Mouse (Mus musculus) intestine, embryonic 16.5 days (tissue): ENCODE measurements around the gene Sprtn. TPM values are rescaled to one million over a fixed set of nuclear protein-coding genes. Genes with fewer than 3 reads are reported as not detected.

Experiments
- ATAC-seq: fragments of 200-750 bp; cut with Nextera tagmentation; 2 replicates; pipeline ENCODE4 v1.8.0; 2017; ENCODE audit warnings: moderate TSS enrichment, moderate library complexity
- H3K27ac ChIP-seq: fragments of 300-500 bp; sonication (generic); 2 replicates; pipeline ENCODE4 v1.5.1; 2014; ENCODE audit warnings: mild to moderate bottlenecking, low read length
- H3K27me3 ChIP-seq: fragments of 300-500 bp; sonication (generic); replicated peaks from 2 replicates; pipeline ENCODE4 v1.6.1; 2014; ENCODE audit warnings: low read length, control low read depth, mixed read lengths; ENCODE audit not compliant: control insufficient read depth, insufficient read depth
- H3K36me3 ChIP-seq: fragments of 300-500 bp; sonication (generic); 2 replicates; pipeline ENCODE4 v1.6.1; 2014; ENCODE audit warnings: low read length, control low read depth; ENCODE audit not compliant: control insufficient read depth, insufficient read depth
- H3K4me1 ChIP-seq: fragments of 300-500 bp; sonication (generic); 2 replicates; pipeline ENCODE4 v1.6.1; 2014; ENCODE audit warnings: low read length, control low read depth, mixed read lengths; ENCODE audit not compliant: control insufficient read depth, insufficient read depth
- H3K4me2 ChIP-seq: fragments of 300-500 bp; sonication (generic); 2 replicates; pipeline ENCODE4 v1.6.1; 2014; ENCODE audit warnings: low read depth, low read length, control low read depth
- H3K4me3 ChIP-seq: fragments of 300-500 bp; sonication (generic); 2 replicates; pipeline ENCODE4 v1.5.1; 2014; ENCODE audit warnings: mild to moderate bottlenecking, low read length
- H3K9ac ChIP-seq: fragments of 300-500 bp; sonication (generic); 2 replicates; pipeline ENCODE4 v1.6.1; 2014; ENCODE audit warnings: low read depth, low read length
- H3K9me3 ChIP-seq: fragments of 300-500 bp; sonication (generic); 2 replicates; pipeline ENCODE4 v1.6.1; 2016; ENCODE audit warnings: low read length, control low read depth; ENCODE audit not compliant: control insufficient read depth
- WGBS: fragments of 180-500 bp; shearing (Covaris S2); extraction: QIAGEN DNeasy Blood & Tissue Kit; methylation state at CpG from one replicate; pipeline ENCODE4 v1.1.7; 2014; 5-methylcytosine and 5-hydroxymethylcytosine counted together
- polyA plus RNA-seq: library from polyadenylated mRNA; unstranded; fragments of >200 nt; fragmentation: Nextera tagmentation; extraction: Ambion mirVana; gene quantifications from 2 replicates; pipeline ENCODE4 v1.2.1, GENCODE M21; 2015

The Sprtn gene
- polyA plus RNA-seq, 1 experiment from 2014 or later: 6.1 TPM

DNA sequence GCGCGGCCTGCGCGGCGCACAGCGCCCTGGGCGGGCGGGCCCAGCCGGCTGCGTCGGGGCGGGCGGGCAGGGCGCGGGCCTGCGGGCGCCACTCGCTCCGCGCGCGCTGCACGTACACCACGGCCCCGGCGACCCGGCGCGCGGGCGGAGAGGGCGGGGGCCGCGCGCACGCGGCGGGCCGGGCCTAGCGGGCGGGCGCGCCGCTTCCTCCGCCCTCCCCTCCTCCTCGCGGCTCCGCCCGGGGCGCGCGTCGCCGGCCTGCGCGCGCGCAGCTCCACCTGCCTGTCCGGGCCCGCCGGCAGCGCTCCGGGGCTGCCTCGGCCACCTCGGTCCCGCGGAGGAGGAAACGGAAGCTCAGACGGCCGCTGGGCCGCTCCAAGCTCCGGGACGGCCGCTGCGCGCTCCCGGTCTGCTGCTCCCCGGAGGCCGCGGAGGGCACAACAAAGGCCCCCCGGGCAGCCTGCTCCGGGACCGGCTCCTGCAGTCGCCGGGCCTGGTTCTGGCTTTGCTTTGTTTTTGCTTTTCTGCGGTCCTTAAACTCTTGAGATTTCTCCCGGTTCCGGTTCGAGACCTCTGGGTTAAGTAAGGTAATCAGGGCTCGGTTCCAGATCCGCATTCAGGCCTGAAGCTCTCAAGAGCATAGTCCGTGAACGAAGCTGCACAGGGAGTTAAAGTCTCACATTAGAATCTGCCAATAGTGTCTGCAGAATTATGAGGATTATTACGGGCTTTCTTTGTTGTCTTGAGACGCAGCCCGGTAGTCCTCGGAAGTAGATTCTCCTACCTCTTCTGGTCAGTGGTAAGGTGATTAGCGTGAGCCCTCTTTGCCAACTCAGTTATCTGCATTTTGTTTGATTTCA, 51.8 kb downstream of the Sprtn start, which contains the start of gene Egln1:
TSS of gene Egln1 (minus strand) at position 116 of the 860 bp plus-strand sequence.
- WGBS: under 1% methylated on average over 58 of the region's 98 CpGs
- Histone ChIP-seq H3K4me1 (peaks cover 34% of the 10 kb centered on the region), H3K27ac (peak within 1 kb of the TSS; percentile 98), H3K9ac (peak within 1 kb of the TSS; percentile 87), H3K4me2 (peak within 1 kb of the TSS; percentile 88), H3K27me3 (no peaks in the 10 kb centered on the region), H3K9me3 (no peaks in the 10 kb centered on the region), H3K4me3 (peak within 1 kb of the TSS; percentile 92), H3K36me3 (no peaks in the 10 kb centered on the region)
- ATAC-seq: peak; percentile 93

- Histone ChIP-seq H3K36me3 (no peaks in the 10 kb centered on the region), H3K27ac (peak overlapping the region; percentile 93), H3K4me1 (peaks cover 32% of the 10 kb centered on the region), H3K4me3 (peak overlapping the region; percentile 92), H3K9me3 (no peaks in the 10 kb centered on the region), H3K27me3 (no peaks in the 10 kb centered on the region), H3K9ac (peak overlapping the region; percentile 87), H3K4me2 (peak overlapping the region; percentile 61)
- ATAC-seq: no peak
- WGBS: 11% methylated on average over 10 of the region's 10 CpGs
Measured at GRCm38 (mm10) chr8:124950069-124950456, 52.4 kb downstream of the Sprtn start.

- 47% methylated on average over 2 of the region's 2 CpGs for WGBS
- H3K9me3 ChIP-seq: no peaks in the 10 kb centered on the region
- H3K4me2 ChIP-seq: peak overlapping the region; percentile 61
- no peak for ATAC-seq
- H3K9ac ChIP-seq: peak overlapping the region; percentile 87
- H3K27me3 ChIP-seq: no peaks in the 10 kb centered on the region
- peak overlapping the region; percentile 92 for H3K4me3 ChIP-seq
- H3K36me3 ChIP-seq: no peaks in the 10 kb centered on the region
- peaks cover 28% of the 10 kb centered on the region for H3K4me1 ChIP-seq
- H3K27ac ChIP-seq: peak overlapping the region; percentile 93; the same call in 1 of the 2 replicates
Measured at GRCm38 (mm10) chr8:124950865-124951264, 53.2 kb downstream of the Sprtn start.

GRCm38 (mm10) chr8:124953188-124953587, 55.5 kb downstream of the Sprtn start:
- WGBS: 74% methylated on average over 7 of the region's 7 CpGs
- H3K9ac ChIP-seq: no peak overlapping the region
- H3K4me1 ChIP-seq: peaks cover 14% of the 10 kb centered on the region

GRCm38 (mm10) chr8:124954572-124955082, 56.9 kb downstream of the Sprtn start:
- ATAC-seq: no peak
- H3K27ac ChIP-seq: no peak overlapping the region
- H3K4me2 ChIP-seq: no peak overlapping the region
- H3K9me3 ChIP-seq: no peaks in the 10 kb centered on the region
- no peak overlapping the region for H3K9ac ChIP-seq
- H3K27me3 ChIP-seq: no peaks in the 10 kb centered on the region
- WGBS: 66% methylated on average over 8 of the region's 8 CpGs
- peaks cover 15% of the 10 kb centered on the region for H3K4me1 ChIP-seq
- H3K36me3 ChIP-seq: no peaks in the 10 kb centered on the region
- no peak overlapping the region for H3K4me3 ChIP-seq

More at GRCm38 (mm10) chr8:124953188-124953587, 55.5 kb downstream of the Sprtn start:
- Histone ChIP-seq H3K4me3 (no peak overlapping the region), H3K36me3 (no peaks in the 10 kb centered on the region), H3K9me3 (no peaks in the 10 kb centered on the region), H3K27ac (no peak overlapping the region), H3K4me2 (no peak overlapping the region), H3K27me3 (no peaks in the 10 kb centered on the region)
- ATAC-seq: no peak

Other genes with a start within 250 kb of the Sprtn start
- gene 2310022B05Rik, start 234.5 kb upstream of the Sprtn start, polyA plus RNA-seq: 17.0 and 20.8 TPM in 2 replicates
- gene Ttc13, start 175.9 kb upstream of the Sprtn start, polyA plus RNA-seq: 34.7 and 35.0 TPM in 2 replicates
- 15.2 and 17.1 TPM in 2 replicates for gene Arv1, start 175.7 kb upstream of the Sprtn start, polyA plus RNA-seq
- gene Fam89a, start 146.1 kb upstream of the Sprtn start, polyA plus RNA-seq: 2.8 and 2.9 TPM in 2 replicates
- gene Trim67, start 104.8 kb upstream of the Sprtn start, polyA plus RNA-seq: 0.32 and 0.38 TPM in 2 replicates
- gene Gnpat, start 34.9 kb upstream of the Sprtn start, polyA plus RNA-seq: 75.4 and 83.6 TPM in 2 replicates
- 41.7 and 42.8 TPM in 2 replicates for gene 2810004N23Rik, start 34.8 kb upstream of the Sprtn start, polyA plus RNA-seq
- 3.2 and 6.0 TPM in 2 replicates for gene Exoc8, start 181 bp upstream of the Sprtn start, polyA plus RNA-seq
- 9.4 and 11.0 TPM in 2 replicates for gene Egln1, start 51.4 kb downstream of the Sprtn start, polyA plus RNA-seq
- gene Tsnax, start 115.1 kb downstream of the Sprtn start, polyA plus RNA-seq: 98.2 and 106 TPM in 2 replicates
- gene Disc1, start 156.3 kb downstream of the Sprtn start, polyA plus RNA-seq: 1.5 and 1.7 TPM in 2 replicates